Mouse (Mus musculus) retina, postnatal 1 day (tissue): ENCODE measurements at regions not wholly inside any gene's neighbourhood (a gene's known extent, or its start where the extent isn't known, plus 50 kb on each side); places are given as distances from the start of the nearest gene placed in this dataset.
"Not testable (repeated sequence)": the region's sequence is repeated elsewhere in the genome, so short reads cannot be mapped to it uniquely, and the experiment has no call there.

Experiments
- DNase-seq: peaks from one replicate; pipeline ENCODE4 v3.0.0-alpha.2; 2012

DNA sequence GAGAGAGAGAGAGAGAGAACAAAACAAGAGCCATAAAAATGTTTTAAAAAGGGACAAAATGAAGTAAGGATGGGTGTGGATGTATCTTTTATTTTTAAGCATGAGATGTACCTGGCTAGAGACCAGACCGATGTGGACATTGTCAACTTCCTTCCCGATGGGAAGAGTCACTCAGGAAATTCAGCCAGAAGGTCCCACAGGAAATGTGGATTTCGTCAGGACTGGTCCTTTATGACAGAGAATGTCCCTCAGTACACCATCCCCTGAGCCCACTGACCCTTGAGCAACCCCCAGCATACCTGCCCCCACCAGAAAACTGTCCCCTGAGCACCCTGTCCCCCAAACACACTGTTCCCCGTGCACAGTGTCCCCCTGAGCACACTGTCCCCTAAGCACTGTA, 317.2 kb upstream of the Maf start:
- no peak for DNase-seq

DNA sequence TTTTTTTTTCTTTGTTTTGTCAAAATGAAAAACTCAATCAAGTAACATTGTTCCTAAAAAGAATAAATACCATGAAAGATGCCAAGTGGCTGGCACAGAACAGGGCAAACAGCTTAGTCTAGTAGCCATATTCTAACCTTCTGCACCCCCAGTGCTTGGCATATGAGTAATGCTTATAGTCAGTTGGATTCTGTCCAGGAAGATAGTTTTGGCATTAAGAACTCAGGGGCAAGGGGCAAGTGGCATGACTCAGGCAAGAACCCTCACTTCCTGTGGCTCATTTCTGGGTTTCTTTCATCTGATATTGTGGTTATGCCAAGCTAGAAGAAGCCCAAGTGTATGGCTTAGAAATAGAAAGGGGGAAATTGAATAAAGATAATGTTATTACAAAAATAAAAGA, 314.1 kb upstream of the Maf start:
- no peak for DNase-seq

DNA sequence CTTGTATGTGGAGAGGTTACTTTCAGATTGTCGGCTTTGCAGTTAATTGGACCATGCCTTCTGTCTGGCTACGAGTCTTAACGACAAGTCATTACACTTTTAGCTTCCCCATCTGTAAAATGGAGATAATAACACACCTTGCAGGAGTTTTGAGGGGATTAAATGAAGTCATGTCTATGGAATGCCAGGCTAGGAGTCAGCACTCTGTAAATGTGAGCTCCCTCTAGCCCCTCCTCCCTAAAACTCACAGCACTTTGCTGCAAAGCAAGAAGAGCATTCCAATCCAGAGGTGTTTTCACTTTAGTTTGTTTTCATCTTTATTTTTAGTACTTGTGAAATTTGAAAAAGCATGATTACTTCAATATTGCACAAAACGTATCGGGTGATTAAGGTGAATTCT, 287.7 kb upstream of the Maf start:
- no peak for DNase-seq

- no peak for DNase-seq
Measured at GRCm38 (mm10) chr8:115991989-115992388, 284.4 kb upstream of the Maf start.

- peak; percentile 16 for DNase-seq
Measured at GRCm38 (mm10) chr8:115983397-115983796, 275.8 kb upstream of the Maf start.

DNA sequence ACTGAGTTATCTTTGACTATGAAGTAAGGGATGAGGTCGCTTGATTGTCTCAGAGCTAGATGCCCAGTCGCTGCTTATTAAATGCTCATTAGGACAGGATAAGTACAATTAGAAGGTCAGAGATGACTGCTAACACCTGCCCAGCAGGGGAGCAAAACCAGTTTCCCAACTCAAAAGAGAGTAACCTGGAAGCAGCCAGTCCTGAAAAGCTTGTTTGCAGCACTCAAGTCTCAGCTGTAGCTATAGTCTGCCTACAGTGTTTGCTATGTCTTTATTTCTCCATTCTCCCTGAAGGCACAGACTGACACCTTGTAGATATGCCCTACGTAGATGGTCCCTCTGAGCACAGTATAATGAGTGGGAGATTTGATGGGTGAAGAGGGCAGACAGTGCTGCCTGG, 274.7 kb upstream of the Maf start:
- DNase-seq: no peak

DNA sequence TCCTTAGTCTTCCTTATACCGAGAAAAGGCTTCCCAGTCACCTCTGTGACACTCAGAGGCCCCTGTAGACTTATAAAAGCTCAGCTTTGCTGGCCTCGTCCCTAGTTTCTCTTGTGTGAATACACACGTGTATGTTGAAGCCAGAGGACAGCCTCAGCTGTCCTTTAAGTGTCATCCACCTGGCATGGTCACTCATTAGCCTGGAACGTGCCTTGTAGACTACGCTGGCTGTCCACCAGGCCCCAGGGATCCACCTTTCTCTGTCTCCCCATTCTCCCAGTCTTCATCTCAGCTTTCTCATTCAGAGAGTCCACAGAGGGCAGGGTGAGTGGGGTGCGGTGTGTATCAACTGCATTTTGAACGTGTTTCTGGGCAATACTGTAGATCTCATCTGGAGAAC, 273.8 kb upstream of the Maf start:
- no peak for DNase-seq

- DNase-seq: no peak
Measured at GRCm38 (mm10) chr8:115980616-115981015, 273.0 kb upstream of the Maf start.

DNA sequence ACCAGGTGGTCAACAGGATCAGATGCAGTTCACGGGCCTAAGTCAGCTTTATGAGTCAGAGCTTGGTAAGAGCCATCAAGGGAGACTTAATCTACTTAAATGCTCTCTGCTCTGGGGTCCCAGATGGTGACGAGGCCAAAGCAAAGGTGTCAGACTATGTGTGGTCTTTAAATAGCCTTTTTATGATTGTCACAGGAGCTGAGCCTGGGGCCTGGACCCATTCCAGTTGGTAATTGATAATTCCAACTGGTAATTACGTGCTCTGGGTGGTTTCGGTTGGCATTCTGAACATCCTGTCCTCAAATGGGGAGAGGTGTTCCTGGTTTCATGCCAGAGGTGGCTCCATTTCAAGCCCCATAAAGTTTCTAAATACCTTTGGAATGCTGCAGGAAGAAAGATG, 269.6 kb upstream of the Maf start:
- DNase-seq: peak; percentile 53

- no peak for DNase-seq
Measured at GRCm38 (mm10) chr8:115974706-115975105, 267.1 kb upstream of the Maf start.

DNA sequence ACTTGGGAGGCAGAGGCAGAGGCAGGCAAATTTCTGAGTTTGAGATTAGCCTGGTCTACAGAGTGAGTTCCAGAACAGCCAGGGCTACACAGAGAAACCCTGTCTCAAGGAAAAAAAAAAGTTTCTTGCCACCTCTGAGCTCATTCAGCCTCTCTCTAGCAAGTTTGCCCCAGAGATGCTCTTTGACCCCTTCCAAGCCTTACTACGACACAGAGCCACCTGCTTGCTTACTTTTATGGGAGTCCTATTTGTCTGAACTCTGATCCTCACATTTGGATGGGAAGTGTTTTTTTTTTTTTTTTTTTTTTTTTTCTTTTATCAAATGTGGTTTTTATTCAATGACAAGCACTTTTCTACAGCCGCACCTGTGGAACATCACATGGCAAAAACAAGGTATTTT, 263.8 kb upstream of the Maf start:
- not testable (repeated sequence) for DNase-seq

DNA sequence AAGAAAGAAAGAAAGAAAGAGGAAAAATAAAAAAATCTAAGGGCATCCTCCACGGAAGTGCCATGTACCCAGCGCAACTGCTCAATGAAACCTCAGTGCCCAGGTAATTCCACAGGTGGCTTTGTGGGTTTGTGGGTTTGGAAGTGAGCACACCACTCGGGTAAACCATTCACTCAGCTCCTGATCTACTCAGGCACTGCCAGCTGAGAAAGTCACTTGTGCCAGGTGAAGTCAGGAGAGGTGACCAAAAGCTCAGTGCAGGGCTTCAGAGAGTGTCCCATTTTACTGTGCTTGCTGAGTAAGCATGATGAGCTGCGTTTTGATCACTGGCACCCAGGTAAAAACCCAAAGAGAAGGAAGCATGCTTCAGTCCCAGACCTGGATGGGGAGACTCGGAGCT, 260.5 kb upstream of the Maf start:
- no peak for DNase-seq

GRCm38 (mm10) chr8:115965981-115966380, 258.4 kb upstream of the Maf start:
- DNase-seq: no peak

GRCm38 (mm10) chr8:115955371-115955770, 247.8 kb upstream of the Maf start:
- no peak for DNase-seq

DNA sequence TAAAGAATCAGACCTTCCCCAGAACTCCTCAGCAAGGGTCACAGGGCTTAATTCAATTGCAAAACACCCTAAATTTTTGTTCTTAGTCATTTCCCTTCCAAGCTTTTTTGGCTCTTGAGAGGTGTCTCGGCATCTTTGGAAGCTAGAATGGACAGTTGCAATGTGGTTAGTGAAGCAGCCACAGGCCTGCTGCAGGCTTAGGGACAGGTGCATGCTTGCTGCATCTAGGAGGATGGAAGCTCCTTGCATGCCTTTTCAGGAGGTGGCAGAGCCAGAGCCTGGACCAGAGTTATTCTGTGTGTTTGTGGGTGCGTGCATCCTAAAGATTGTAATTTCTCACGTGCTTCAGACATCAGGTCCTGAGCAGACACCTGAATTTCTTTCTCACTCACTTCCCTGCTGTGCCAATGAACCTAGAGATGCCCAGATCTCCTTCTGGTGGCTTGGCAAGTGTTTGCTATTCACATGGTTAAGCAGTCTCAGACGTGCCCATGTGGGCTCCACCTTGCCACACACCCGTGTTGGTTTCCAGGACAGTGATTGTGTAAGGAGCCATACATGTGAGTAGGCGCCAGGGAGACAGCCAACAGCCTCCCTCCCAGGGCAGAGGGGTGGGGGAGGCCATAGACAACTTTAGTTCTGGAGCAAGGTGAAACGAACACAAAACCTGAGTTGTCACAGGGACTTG, 246.3 kb upstream of the Maf start:
- no peak for DNase-seq

- no peak for DNase-seq
Measured at GRCm38 (mm10) chr8:115952496-115952895, 244.9 kb upstream of the Maf start.

- DNase-seq: no peak
Measured at GRCm38 (mm10) chr8:115948916-115949315, 241.3 kb upstream of the Maf start.

- no peak for DNase-seq
Measured at GRCm38 (mm10) chr8:115948036-115948435, 240.4 kb upstream of the Maf start.

GRCm38 (mm10) chr8:115942731-115943509, 235.3 kb upstream of the Maf start:
- DNase-seq: peak; percentile 9

DNA sequence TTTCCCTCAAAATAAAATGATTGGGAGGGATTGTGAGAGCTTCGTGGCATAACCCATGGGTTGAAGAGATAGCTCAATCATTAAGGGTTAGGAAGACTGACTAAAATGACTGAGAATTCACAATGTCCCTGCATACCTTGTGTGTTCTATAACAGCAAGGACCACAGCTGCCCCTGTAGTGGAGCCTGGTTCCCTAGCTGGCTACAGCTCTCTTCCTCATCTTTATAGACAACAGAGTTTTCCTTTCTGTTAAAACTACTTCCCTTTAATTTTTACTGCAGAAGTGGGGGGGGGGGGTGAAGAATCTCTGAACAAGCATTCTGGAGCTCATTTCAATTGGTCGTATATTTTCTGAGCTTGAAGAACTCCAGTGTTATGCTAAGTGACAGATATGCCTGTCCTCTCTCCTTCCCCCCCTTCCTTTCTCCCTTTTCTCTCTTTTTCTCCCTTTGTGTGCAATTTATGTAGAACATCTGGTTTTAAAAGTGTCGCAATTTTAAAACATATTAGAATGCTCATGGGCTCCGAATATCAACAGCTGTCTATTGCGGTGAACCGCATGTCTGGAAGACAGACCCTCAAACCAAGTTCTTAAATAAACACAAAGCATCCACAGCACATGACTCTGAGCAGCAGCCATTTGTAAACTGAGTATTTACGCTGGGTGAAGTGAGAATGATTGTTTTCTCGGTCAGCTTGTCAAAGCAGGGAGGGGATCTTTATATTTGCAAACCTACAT, 222.0 kb upstream of the Maf start:
- DNase-seq: no peak

- DNase-seq: no peak
Measured at GRCm38 (mm10) chr8:115921889-115922288, 214.3 kb upstream of the Maf start.

DNA sequence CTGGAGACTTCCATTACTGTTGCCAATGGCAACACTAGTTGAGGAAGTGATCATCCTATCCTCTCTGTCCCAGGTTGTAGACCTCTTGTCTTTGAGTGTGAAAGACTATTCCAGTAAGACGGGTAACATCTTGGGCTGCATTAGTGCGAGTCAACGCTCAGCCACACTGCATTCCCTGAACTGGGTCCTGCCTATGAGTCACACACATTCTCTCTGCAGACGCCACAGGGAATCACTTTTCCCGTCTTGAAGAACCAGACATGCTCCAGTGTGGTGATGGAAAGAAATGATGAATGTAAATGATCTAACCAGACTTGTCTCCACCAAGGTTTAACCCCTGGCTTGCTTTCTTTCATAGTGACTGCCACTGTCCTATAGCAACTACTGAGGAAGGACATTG, 199.1 kb upstream of the Maf start:
- DNase-seq: no peak

GRCm38 (mm10) chr8:115903853-115904420, 196.3 kb upstream of the Maf start:
- no peak for DNase-seq
